Mouse (Mus musculus) kidney, adult 2 months (tissue): Measurements from ENCODE around the gene Mrgpra2b. TPM values are rescaled to one million over a fixed set of nuclear protein-coding genes. Genes with fewer than 3 reads are reported as not detected.
"Not testable (repeated sequence)": the region's sequence is repeated elsewhere in the genome, so short reads cannot be mapped to it uniquely, and the experiment has no call there.

Source experiments
- DNase-seq: peaks from one replicate; pipeline ENCODE4 v3.0.0; 2021
- H3K27ac ChIP-seq: fragments of 200-500 bp; 2 replicates; pipeline ENCODE4 v1.5.1; 2012; ENCODE audit warnings: low read depth, low read length, control low read depth, inconsistent platforms; ENCODE audit not compliant: insufficient read depth
- H3K27me3 ChIP-seq: fragments of 200-500 bp; replicated peaks from 2 replicates; pipeline ENCODE4 v1.6.1; 2012; ENCODE audit warnings: mild to moderate bottlenecking, moderate library complexity, low read length, inconsistent platforms; ENCODE audit not compliant: control insufficient read depth, insufficient read depth
- H3K36me3 ChIP-seq: fragments of 200-500 bp; 2 replicates; pipeline ENCODE4 v1.6.1; 2012; ENCODE audit warnings: mild to moderate bottlenecking, moderate library complexity, low read length, inconsistent platforms; ENCODE audit not compliant: control insufficient read depth, insufficient read depth
- H3K4me1 ChIP-seq: fragments of 200-500 bp; 2 replicates; pipeline ENCODE4 v1.6.1; 2011; ENCODE audit warnings: low read length; ENCODE audit not compliant: control insufficient read depth, insufficient read depth
- H3K4me3 ChIP-seq: fragments of 200-500 bp; 2 replicates; pipeline ENCODE4 v1.5.1; 2011; ENCODE audit warnings: mild to moderate bottlenecking, low read depth, low read length, control low read depth; ENCODE audit not compliant: insufficient read depth
- WGBS: fragments of 180-500 bp; shearing (Covaris S2); methylation state at CpG from one replicate; pipeline ENCODE4 v1.1.7; 2018; 5-methylcytosine and 5-hydroxymethylcytosine counted together
- polyA plus RNA-seq: library from polyadenylated mRNA; depleted of rRNA; stranded (reverse); fragments of >200 nt; gene quantifications from 2 replicates; pipeline ENCODE4 v1.2.3, GENCODE M21; 2012; rRNA removed

Mrgpra2b gene
- polyA plus RNA-seq, 1 experiment = 0.09 TPM

DNA sequence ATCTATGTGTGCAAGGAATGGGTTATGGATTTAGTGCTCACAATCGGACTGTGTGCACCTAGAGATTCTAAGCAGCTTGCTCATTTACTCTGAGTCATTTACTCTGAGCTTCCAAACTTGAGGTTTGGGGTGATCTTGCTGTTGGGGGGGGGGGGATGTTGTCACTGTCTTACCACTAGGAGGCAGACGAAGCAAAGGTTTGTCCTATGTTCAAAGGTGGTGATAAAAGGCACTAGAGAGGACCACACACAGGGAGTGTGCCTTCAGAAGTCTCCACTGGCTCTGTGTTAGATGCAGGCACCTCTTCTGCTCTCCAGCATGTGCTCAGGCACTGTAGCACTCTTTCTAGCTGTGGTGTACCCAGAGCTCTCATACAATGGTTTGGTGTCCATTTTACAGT is 92.2 kb downstream of the Mrgpra2b start:
- not testable (repeated sequence) for DNase-seq, H3K36me3 ChIP-seq, H3K4me3 ChIP-seq, H3K4me1 ChIP-seq, H3K27me3 ChIP-seq, H3K27ac ChIP-seq
- 22% methylated on average over 1 of the region's 2 CpGs for WGBS

DNA sequence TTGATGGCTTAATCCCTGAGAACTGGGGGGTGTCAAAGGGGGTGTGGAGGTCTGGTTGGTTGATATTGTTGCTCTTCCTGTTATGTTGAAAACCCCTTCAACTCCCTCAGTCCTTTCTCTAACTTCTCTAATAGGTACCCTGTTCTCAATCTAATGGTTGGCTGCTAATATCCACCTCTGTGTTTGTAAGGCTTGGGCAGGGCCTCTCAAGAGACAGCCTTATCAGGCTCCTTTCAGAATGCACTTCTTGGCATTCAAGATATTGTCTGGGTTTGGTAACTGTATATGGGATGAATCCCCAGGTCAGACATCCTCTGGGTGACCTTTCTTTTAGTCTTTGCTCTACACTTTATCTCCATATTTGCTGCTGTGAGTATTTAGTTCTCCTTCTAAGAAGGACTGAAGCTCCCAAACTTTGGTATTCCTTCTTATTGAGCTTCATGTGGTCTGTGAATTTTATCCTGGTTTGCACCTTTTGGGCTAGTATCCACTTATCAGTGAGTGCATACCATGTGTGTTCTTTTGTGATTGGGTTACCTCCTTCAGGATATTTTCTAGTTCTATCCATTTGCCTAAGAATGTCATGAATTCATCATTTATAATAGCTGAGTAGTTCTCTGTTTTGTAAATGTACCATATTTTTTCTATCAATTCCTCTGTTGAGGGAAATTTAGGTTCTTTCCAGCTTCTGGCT is 100.7 kb downstream of the Mrgpra2b start:
- H3K36me3 ChIP-seq, DNase-seq, H3K4me1 ChIP-seq, H3K4me3 ChIP-seq, H3K27ac ChIP-seq, H3K27me3 ChIP-seq: not testable (repeated sequence)

Other genes with a start within 250 kb of the Mrgpra2b start
- gene Mrgpra1, start 174.6 kb downstream of the Mrgpra2b start, polyA plus RNA-seq = not detected in 2 replicates
- gene Mrgpra2a, start 76.7 kb downstream of the Mrgpra2b start, polyA plus RNA-seq = 0.07 TPM in 1 of 2 replicates, not detected in the other
- gene Mrgpra3, start 72.5 kb upstream of the Mrgpra2b start, polyA plus RNA-seq = not detected in 2 replicates